Mouse (Mus musculus) heart, adult 8-10 months (tissue): ENCODE data around the gene Clptm1l. TPM values are rescaled to one million over a fixed set of nuclear protein-coding genes. Genes with fewer than 3 reads are reported as not detected.

Experiments used
- DNase-seq: peaks from one replicate; pipeline ENCODE4 v3.0.0; 2022; ENCODE audit warnings: low spot score
- total RNA-seq, 4 experiments: library from RNA; stranded (reverse); gene quantifications; 2 replicates each; pipeline ENCODE4 v1.2.4; 2022

Clptm1l gene
- total RNA-seq, result 10 to 100 TPM; 58.9 to 76.0 (median 68.1) TPM

- peak; percentile 96 for DNase-seq
Observed at GRCm38 (mm10) chr13:73603522-73604155, at the start of gene Clptm1l. Gene Clptm1l (plus strand): TSS chr13:73604006.

GRCm38 (mm10) chr13:73564201-73564600 is 39.6 kb upstream of the Clptm1l start:
- DNase-seq, result no peak

GRCm38 (mm10) chr13:73575051-73575450 is 28.8 kb upstream of the Clptm1l start:
- DNase-seq, result no peak

- DNase-seq, result no peak
Observed at GRCm38 (mm10) chr13:73577277-73577676, 26.5 kb upstream of the Clptm1l start.

GRCm38 (mm10) chr13:73591488-73591887 is 12.3 kb upstream of the Clptm1l start:
- no peak for DNase-seq

GRCm38 (mm10) chr13:73592546-73592945 is 11.3 kb upstream of the Clptm1l start:
- no peak for DNase-seq

- DNase-seq, result no peak
Observed at GRCm38 (mm10) chr13:73596276-73596675, 7.5 kb upstream of the Clptm1l start.

- DNase-seq, result no peak
Observed at GRCm38 (mm10) chr13:73600217-73600616, 3.6 kb upstream of the Clptm1l start.

- no peak for DNase-seq
Observed at GRCm38 (mm10) chr13:73603046-73603445, 760 bp upstream of the Clptm1l start.

GRCm38 (mm10) chr13:73604156-73604957 is 551 bp downstream of the Clptm1l start:
- peak; percentile 5 for DNase-seq

GRCm38 (mm10) chr13:73618406-73618805 is 14.6 kb downstream of the Clptm1l start:
- DNase-seq, result peak; percentile 41

GRCm38 (mm10) chr13:73620637-73621036 is 16.8 kb downstream of the Clptm1l start:
- DNase-seq, result no peak

GRCm38 (mm10) chr13:73626410-73626744 is 22.6 kb downstream of the Clptm1l start:
- no peak for DNase-seq

GRCm38 (mm10) chr13:73626745-73627549 is 23.1 kb downstream of the Clptm1l start, which contains the start of gene Tert:
Gene Tert (plus strand): TSS chr13:73626911.
- peak; percentile 5 for DNase-seq

GRCm38 (mm10) chr13:73628586-73629113 is 24.8 kb downstream of the Clptm1l start:
- no peak for DNase-seq

GRCm38 (mm10) chr13:73631837-73632236 is 28.0 kb downstream of the Clptm1l start:
- DNase-seq, result no peak

GRCm38 (mm10) chr13:73637826-73638225 is 34.0 kb downstream of the Clptm1l start:
- DNase-seq, result no peak

GRCm38 (mm10) chr13:73641296-73641695 is 37.5 kb downstream of the Clptm1l start:
- DNase-seq, result no peak

GRCm38 (mm10) chr13:73646397-73647087 is 42.7 kb downstream of the Clptm1l start:
- peak; percentile 4 for DNase-seq

GRCm38 (mm10) chr13:73653266-73653665 is 49.5 kb downstream of the Clptm1l start:
- no peak for DNase-seq

GRCm38 (mm10) chr13:73654976-73655375 is 51.2 kb downstream of the Clptm1l start:
- no peak for DNase-seq
